Mouse (Mus musculus): ENCODE measurements around the gene Nms. TPM values are rescaled to one million over a fixed set of nuclear protein-coding genes. Genes with fewer than 3 reads are reported as not detected.

Gene Nms
- total RNA-seq, 1 experiment from 2014 or later = not detected

DNA sequence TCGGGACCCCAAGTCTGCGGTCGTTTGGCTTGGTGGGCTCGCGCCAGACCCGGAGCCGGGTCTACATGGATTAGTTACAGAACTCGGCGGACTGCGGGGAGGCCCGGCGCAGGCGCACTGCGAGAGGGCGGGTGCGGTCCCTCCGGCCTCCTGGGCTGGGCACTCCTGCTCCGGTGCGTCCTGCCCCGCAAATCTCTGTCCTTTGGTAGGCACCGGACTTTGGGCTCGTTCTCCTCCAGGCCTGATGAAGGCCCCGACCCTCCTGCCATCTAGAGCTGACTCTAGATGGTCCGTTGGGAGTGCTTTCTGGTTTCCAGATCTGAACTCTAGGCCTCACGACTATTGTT, 48.9 kb downstream of the Nms start:
- ATAC-seq (ENCODE audit: extremely low read depth, insufficient number of reproducible peaks, low FRiP score, poor library complexity, severe bottlenecking) = no peak; the same call in 1 of the 2 replicates

DNA sequence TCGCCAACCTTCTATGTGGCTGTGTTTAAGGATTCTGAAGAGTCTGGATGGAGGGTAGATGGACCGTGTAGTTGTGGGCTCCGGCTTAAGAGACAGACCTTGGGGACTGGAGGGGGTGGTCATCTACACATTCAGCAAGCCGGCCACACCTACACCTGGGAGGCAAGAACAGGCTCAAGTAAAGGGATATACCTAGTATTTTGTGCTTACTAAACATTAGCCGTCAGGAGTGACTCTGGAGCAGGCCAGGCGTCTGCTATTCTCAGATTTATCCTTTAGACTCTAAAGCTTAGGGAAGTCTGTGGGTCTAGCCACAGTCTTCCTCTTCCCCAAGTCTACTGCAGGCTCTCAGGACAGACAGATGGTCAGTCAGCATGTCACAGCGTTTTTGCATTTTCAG, 49.4 kb downstream of the Nms start:
- no peak for ATAC-seq (ENCODE audit: extremely low read depth, insufficient number of reproducible peaks, low FRiP score, poor library complexity, severe bottlenecking)

DNA sequence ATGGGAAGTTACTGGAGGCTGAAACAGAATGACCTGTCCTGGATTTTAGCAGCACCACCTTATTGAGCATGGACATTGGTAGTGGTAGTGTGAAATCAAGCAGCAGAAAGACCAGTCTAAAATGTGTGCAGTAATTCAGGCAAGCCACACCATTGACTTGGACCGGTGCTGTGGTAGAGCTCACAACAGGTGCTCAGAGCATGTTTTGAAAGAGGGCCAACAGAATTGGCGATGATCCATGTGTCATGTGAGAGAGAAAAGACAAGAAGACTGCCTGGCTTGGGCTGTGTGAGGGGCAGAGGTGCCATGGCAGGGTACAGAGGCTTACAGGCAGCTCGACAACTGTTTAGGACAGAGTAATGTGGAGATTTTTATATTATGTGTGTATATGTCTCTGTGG, 53.4 kb downstream of the Nms start:
- ATAC-seq (ENCODE audit: extremely low read depth, insufficient number of reproducible peaks, low FRiP score, poor library complexity, severe bottlenecking) = no peak

Other genes starting within 250 kb of the Nms start
- gene Lonrf2, start 102.4 kb upstream of the Nms start, total RNA-seq (2017) = not detected in 2 replicates
- 7.2 and 8.6 TPM in 2 replicates for gene Chst10, start 41.0 kb upstream of the Nms start, total RNA-seq (2017)
- 39.8 and 45.5 TPM in 2 replicates for gene Pdcl3, start 46.5 kb downstream of the Nms start, total RNA-seq (2017)